Mouse (Mus musculus) CH12.LX (cell line): ENCODE measurements around the gene Dpp6.

ENCODE experiments used
- CTCF ChIP-seq, 2 experiments: IDR thresholded peaks in 1 of 2; conservative IDR thresholded peaks in 1 of 2; 2 replicates each; pipeline ENCODE4 v1.5.1; 2011 to 2012; ENCODE audit warnings: low read depth in 2 of 2, low read length in 2 of 2, improper control_type of control experiment in 1 of 2, inconsistent platforms in 1 of 2, mild to moderate bottlenecking in 1 of 2, moderate library complexity in 1 of 2
- MEF2A ChIP-seq: IDR thresholded peaks from 2 replicates; pipeline ENCODE4 v1.6.1; 2014; ENCODE audit warnings: low read depth, mild to moderate bottlenecking, inconsistent platforms, low read length, improper control_type of control experiment, borderline replicate concordance
- ZMIZ1 ChIP-seq: IDR thresholded peaks from 2 replicates; pipeline ENCODE4 v1.6.1; 2012; ENCODE audit warnings: low read depth, mild to moderate bottlenecking, inconsistent platforms, low read length, improper control_type of control experiment

GRCm38 (mm10) chr5:27306497-27307152 is 489.6 kb downstream of the Dpp6 start:
- TF ChIP-seq MEF2A = no peak
- no peak for TF ChIP-seq CTCF (conservative IDR thresholded peaks at IDR 0.05 in 1 of 2, IDR thresholded peaks at IDR 0.05 in 1 of 2; ENCODE audit: low read depth in 2 of 2, low read length in 2 of 2)
- TF ChIP-seq ZMIZ1 = no peak
